Mouse (Mus musculus) forebrain, embryonic 14.5 days (tissue): ENCODE results near the gene Itgav. TPM values are rescaled to one million over a fixed set of nuclear protein-coding genes. Genes with fewer than 3 reads are reported as not detected.

Experiments
- ATAC-seq: fragments of 200-750 bp; cut with Nextera tagmentation; 2 replicates; pipeline ENCODE4 v1.8.0; 2017; ENCODE audit warnings: mild to moderate bottlenecking, moderate library complexity
- DNase-seq: peaks from one replicate; pipeline ENCODE4 v3.0.0-alpha.2; 2015; ENCODE audit warnings: low spot score
- H3K27ac ChIP-seq: fragments of 300-500 bp; sonication (generic); 2 replicates; pipeline ENCODE4 v1.5.1; 2014; ENCODE audit warnings: low read depth, mild to moderate bottlenecking, control low read depth, low read length, moderate library complexity
- H3K27me3 ChIP-seq: fragments of 300-500 bp; sonication (generic); replicated peaks from 2 replicates; pipeline ENCODE4 v1.6.1; 2014; ENCODE audit warnings: low read length, control low read depth, mixed read lengths; ENCODE audit not compliant: control insufficient read depth, insufficient read depth
- H3K36me3 ChIP-seq: fragments of 300-500 bp; sonication (generic); 2 replicates; pipeline ENCODE4 v1.6.1; 2014; ENCODE audit warnings: low read length, control low read depth; ENCODE audit not compliant: control insufficient read depth, insufficient read depth
- H3K4me1 ChIP-seq: fragments of 300-500 bp; sonication (generic); 2 replicates; pipeline ENCODE4 v1.6.1; 2014; ENCODE audit warnings: antibody characterized with exemption, low read length, control low read depth; ENCODE audit not compliant: control insufficient read depth, insufficient read depth
- H3K4me2 ChIP-seq: fragments of 300-500 bp; sonication (generic); 2 replicates; pipeline ENCODE4 v1.6.1; 2014; ENCODE audit warnings: mild to moderate bottlenecking, control low read depth, low read length
- H3K4me3 ChIP-seq: fragments of 300-500 bp; sonication (generic); 2 replicates; pipeline ENCODE4 v1.5.1; 2014; ENCODE audit warnings: low read depth, low read length, control low read depth
- H3K9ac ChIP-seq: fragments of 300-500 bp; sonication (generic); 2 replicates; pipeline ENCODE4 v1.6.1; 2014; ENCODE audit warnings: mild to moderate bottlenecking, low read length, control low read depth, moderate library complexity
- H3K9me3 ChIP-seq: fragments of 300-500 bp; sonication (generic); replicated peaks from 2 replicates; pipeline ENCODE4 v1.6.1; 2016; ENCODE audit warnings: low read length, control low read depth, mixed read lengths; ENCODE audit not compliant: control insufficient read depth
- WGBS: fragments of 180-500 bp; shearing (Covaris S2); extraction: QIAGEN DNeasy Blood & Tissue Kit; methylation state at CpG from one replicate; pipeline ENCODE4 v1.1.7; 2014; 5-methylcytosine and 5-hydroxymethylcytosine counted together
- polyA plus RNA-seq: library from polyadenylated mRNA; unstranded; fragments of >200 nt; fragmentation: Nextera tagmentation; extraction: Ambion mirVana; gene quantifications from 2 replicates; pipeline ENCODE4 v1.2.1, GENCODE M21; 2014

The Itgav gene
- polyA plus RNA-seq = 16.2 and 17.7 TPM in 2 replicates

GRCm38 (mm10) chr2:83723921-83724826 lies at the start of gene Itgav:
Gene Itgav, plus strand, starts transcription at chr2:83724397.
- Histone ChIP-seq H3K4me2 (peak within 1 kb of the TSS; percentile 83), H3K9me3 (no peaks in the 10 kb centered on the region), H3K27ac (peak within 1 kb of the TSS; percentile 81), H3K9ac (peak within 1 kb of the TSS; percentile 80), H3K4me3 (peak within 1 kb of the TSS; percentile 81), H3K27me3 (no peaks in the 10 kb centered on the region), H3K4me1 (no peaks in the 10 kb centered on the region), H3K36me3 (no peaks in the 10 kb centered on the region)
- peak; percentile 96 for ATAC-seq
- WGBS = under 1% methylated on average over 84 of the region's 84 CpGs
- DNase-seq = peak; percentile 76

- WGBS = 89% methylated on average over 7 of the region's 7 CpGs
- Histone ChIP-seq H3K9ac (no peak overlapping the region), H3K9me3 (no peaks in the 10 kb centered on the region), H3K4me3 (no peak overlapping the region), H3K27ac (no peak overlapping the region), H3K27me3 (no peaks in the 10 kb centered on the region), H3K36me3 (peaks cover 19% of the 10 kb centered on the region), H3K4me2 (no peak overlapping the region), H3K4me1 (no peaks in the 10 kb centered on the region)
- ATAC-seq (no peak), DNase-seq (no peak)
Measured at GRCm38 (mm10) chr2:83674421-83674820, 49.8 kb upstream of the Itgav start.

- DNase-seq (no peak), ATAC-seq (no peak)
- Histone ChIP-seq H3K4me1 (no peaks in the 10 kb centered on the region), H3K27ac (no peak overlapping the region), H3K36me3 (peaks cover 19% of the 10 kb centered on the region), H3K9me3 (no peaks in the 10 kb centered on the region), H3K4me2 (no peak overlapping the region), H3K4me3 (no peak overlapping the region), H3K9ac (no peak overlapping the region), H3K27me3 (no peaks in the 10 kb centered on the region)
- 88% methylated on average over 9 of the region's 9 CpGs for WGBS
Measured at GRCm38 (mm10) chr2:83674896-83675295, 49.3 kb upstream of the Itgav start.

DNA sequence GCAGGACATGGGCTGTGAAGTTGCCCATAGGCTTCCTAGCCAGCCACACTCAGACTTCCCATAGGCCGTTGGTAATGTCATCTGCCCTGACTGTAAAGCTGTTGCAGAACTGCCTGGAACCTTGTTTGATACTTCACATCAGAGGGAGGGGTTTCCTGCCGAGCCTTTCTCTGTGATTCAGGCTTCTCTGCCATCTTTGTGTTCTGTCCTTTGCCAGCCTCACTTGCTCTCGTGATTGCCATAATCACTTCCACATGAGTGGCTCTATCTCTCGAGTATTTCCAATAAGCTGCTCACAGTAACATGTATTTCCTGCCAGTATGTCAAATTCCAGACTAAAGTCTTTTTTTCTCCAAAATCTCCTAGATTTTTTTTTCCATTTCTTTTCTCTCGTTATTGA lies 48.5 kb upstream of the Itgav start:
- no peaks in the 10 kb centered on the region for H3K27me3 ChIP-seq
- H3K9me3 ChIP-seq = no peaks in the 10 kb centered on the region
- peak; percentile 25 for DNase-seq
- ATAC-seq = 0 out of 2 replicates have a peak, but pooled peaks have one; percentile 12
- no peak overlapping the region for H3K4me3 ChIP-seq
- H3K4me1 ChIP-seq = no peaks in the 10 kb centered on the region
- WGBS = 36% methylated on average over 5 of the region's 5 CpGs
- H3K4me2 ChIP-seq = no peak overlapping the region
- peaks cover 19% of the 10 kb centered on the region for H3K36me3 ChIP-seq
- H3K27ac ChIP-seq = no peak overlapping the region
- H3K9ac ChIP-seq = no peak overlapping the region

DNA sequence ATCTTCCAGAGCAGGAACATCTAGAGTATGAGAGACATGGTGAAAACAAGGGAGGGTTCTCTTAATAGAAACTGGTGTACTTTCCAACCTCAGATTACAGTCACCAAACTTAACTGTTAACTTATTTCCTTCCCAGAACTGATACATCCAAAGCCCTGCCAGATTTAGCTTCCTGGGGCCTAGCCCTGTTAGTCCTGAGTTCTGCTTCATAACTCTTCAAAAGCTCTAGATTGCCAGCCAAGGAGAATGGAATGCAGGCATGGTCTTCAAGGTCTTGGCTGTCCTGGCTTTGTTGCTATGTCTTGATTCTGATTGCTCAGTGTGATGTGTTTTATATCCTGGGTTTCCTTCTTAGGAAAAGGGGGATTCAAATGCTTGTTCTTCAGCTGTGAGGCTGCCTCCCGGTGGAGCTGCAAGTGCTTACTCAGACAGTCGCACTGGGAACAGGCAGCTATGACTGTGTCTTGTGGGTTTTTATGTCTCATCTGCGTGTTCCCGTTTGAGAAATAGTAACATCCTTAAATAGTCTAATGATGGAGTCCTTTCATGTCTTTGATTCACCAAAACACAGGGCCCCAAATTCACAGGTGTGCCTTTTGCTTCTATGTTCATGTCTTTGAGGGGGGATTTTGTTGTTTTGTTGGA lies 47.8 kb upstream of the Itgav start:
- no peak for DNase-seq
- H3K27me3 ChIP-seq = no peaks in the 10 kb centered on the region
- WGBS = 90% methylated on average over 4 of the region's 4 CpGs
- ATAC-seq = no peak
- no peaks in the 10 kb centered on the region for H3K9me3 ChIP-seq
- no peak overlapping the region for H3K4me3 ChIP-seq
- H3K4me1 ChIP-seq = no peaks in the 10 kb centered on the region
- peaks cover 19% of the 10 kb centered on the region for H3K36me3 ChIP-seq
- no peak overlapping the region for H3K9ac ChIP-seq
- H3K4me2 ChIP-seq = no peak overlapping the region
- H3K27ac ChIP-seq = no peak overlapping the region

DNA sequence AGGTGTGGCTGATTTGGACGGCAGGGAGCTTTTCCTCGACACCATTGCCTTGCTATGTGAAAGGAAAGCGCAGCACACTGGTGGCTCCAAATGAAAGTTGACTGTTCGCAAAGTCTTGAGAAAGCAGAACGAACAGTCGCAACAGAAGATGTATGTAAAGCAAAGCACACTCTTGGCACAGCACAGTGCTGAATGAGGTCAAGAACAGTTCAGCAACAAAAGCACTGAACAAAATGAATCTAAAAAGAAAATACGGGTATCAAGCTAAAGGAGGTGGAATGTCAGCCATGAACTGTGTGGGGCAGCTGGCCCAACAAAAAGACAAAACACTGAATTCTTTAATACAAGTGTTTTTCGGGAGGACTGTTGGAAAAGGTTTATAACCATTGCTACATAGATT lies 42.9 kb upstream of the Itgav start:
- Histone ChIP-seq H3K4me3 (no peak overlapping the region), H3K9ac (no peak overlapping the region), H3K4me1 (no peaks in the 10 kb centered on the region), H3K9me3 (no peaks in the 10 kb centered on the region), H3K4me2 (no peak overlapping the region), H3K27me3 (no peaks in the 10 kb centered on the region), H3K27ac (no peak overlapping the region), H3K36me3 (no peaks in the 10 kb centered on the region)
- DNase-seq (no peak), ATAC-seq (no peak)
- WGBS = 87% methylated on average over 8 of the region's 8 CpGs

GRCm38 (mm10) chr2:83681785-83682184 lies 42.4 kb upstream of the Itgav start:
- no peaks in the 10 kb centered on the region for H3K4me1 ChIP-seq
- WGBS = 73% methylated on average over 6 of the region's 6 CpGs
- H3K4me2 ChIP-seq = no peak overlapping the region
- no peak overlapping the region for H3K27ac ChIP-seq
- no peak overlapping the region for H3K9ac ChIP-seq
- no peak overlapping the region for H3K4me3 ChIP-seq
- H3K9me3 ChIP-seq = no peaks in the 10 kb centered on the region
- ATAC-seq (no peak), DNase-seq (no peak)
- H3K27me3 ChIP-seq = no peaks in the 10 kb centered on the region
- no peaks in the 10 kb centered on the region for H3K36me3 ChIP-seq

- 92% methylated on average over 8 of the region's 8 CpGs for WGBS
- no peak for ATAC-seq
- no peaks in the 10 kb centered on the region for H3K4me1 ChIP-seq
Measured at GRCm38 (mm10) chr2:83682282-83682681, 41.9 kb upstream of the Itgav start.

More at GRCm38 (mm10) chr2:83682282-83682681, 41.9 kb upstream of the Itgav start:
- no peak overlapping the region for H3K9ac ChIP-seq
- no peak overlapping the region for H3K4me3 ChIP-seq
- DNase-seq = no peak
- no peak overlapping the region for H3K27ac ChIP-seq
- H3K36me3 ChIP-seq = no peaks in the 10 kb centered on the region
- no peaks in the 10 kb centered on the region for H3K9me3 ChIP-seq
- no peak overlapping the region for H3K4me2 ChIP-seq
- no peaks in the 10 kb centered on the region for H3K27me3 ChIP-seq
